Mouse (Mus musculus) hindbrain, embryonic 15.5 days (tissue): ENCODE results near the gene Zfp82. TPM values are rescaled to one million over a fixed set of nuclear protein-coding genes. Genes with fewer than 3 reads are reported as not detected.
"Not testable (repeated sequence)": the region's sequence is repeated elsewhere in the genome, so short reads cannot be mapped to it uniquely, and the experiment has no call there.

ENCODE experiments used
- ATAC-seq: fragments of 200-750 bp; cut with Nextera tagmentation; 2 replicates; pipeline ENCODE4 v1.8.0; 2017; ENCODE audit warnings: low read depth, moderate number of reproducible peaks, moderate TSS enrichment; ENCODE audit not compliant: low FRiP score
- H3K27ac ChIP-seq: fragments of 300-500 bp; sonication (generic); replicated peaks from 2 replicates; pipeline ENCODE4 v1.5.1; 2015; ENCODE audit warnings: mild to moderate bottlenecking, inconsistent platforms
- H3K27me3 ChIP-seq: fragments of 300-500 bp; sonication (generic); 2 replicates; pipeline ENCODE4 v1.6.1; 2015; ENCODE audit warnings: control low read depth, inconsistent platforms
- H3K36me3 ChIP-seq: fragments of 300-500 bp; sonication (generic); 2 replicates; pipeline ENCODE4 v1.6.1; 2015; ENCODE audit warnings: control low read depth, inconsistent platforms
- H3K4me1 ChIP-seq: fragments of 300-500 bp; sonication (generic); replicated peaks from 2 replicates; pipeline ENCODE4 v1.6.1; 2015; ENCODE audit warnings: control low read depth, inconsistent platforms
- H3K4me2 ChIP-seq: fragments of 300-500 bp; sonication (generic); 2 replicates; pipeline ENCODE4 v1.6.1; 2015; ENCODE audit warnings: moderate library complexity, mild to moderate bottlenecking, inconsistent platforms
- H3K4me3 ChIP-seq: fragments of 300-500 bp; sonication (generic); 2 replicates; pipeline ENCODE4 v1.5.1; 2015; ENCODE audit warnings: mild to moderate bottlenecking, inconsistent platforms
- H3K9ac ChIP-seq: fragments of 300-500 bp; sonication (generic); 2 replicates; pipeline ENCODE4 v1.6.1; 2015; ENCODE audit warnings: inconsistent platforms
- H3K9me3 ChIP-seq: fragments of 300-500 bp; sonication (generic); 2 replicates; pipeline ENCODE4 v1.6.1; 2016; ENCODE audit warnings: control low read depth, inconsistent platforms
- WGBS: fragments of 180-500 bp; shearing (Covaris S2); methylation state at CpG from one replicate; pipeline ENCODE4 v1.1.7; 2015; 5-methylcytosine and 5-hydroxymethylcytosine counted together
- polyA plus RNA-seq: library from polyadenylated mRNA; unstranded; fragments of >200 nt; fragmentation: Nextera tagmentation; extraction: Ambion mirVana; gene quantifications from 2 replicates; pipeline ENCODE4 v1.2.1, GENCODE M21; 2015

Zfp82 gene
- polyA plus RNA-seq: 8.6 and 10.9 TPM in 2 replicates

GRCm38 (mm10) chr7:30072146-30073028, at the start of gene Zfp82:
TSS of gene Zfp82 (minus strand) at chr7:30072900.
- H3K4me3 ChIP-seq: peak within 1 kb of the TSS; percentile 92
- H3K27ac ChIP-seq: peak within 1 kb of the TSS; percentile 91
- ATAC-seq: peak; percentile 94
- H3K4me1 ChIP-seq: peaks cover 19% of the 10 kb centered on the region
- H3K36me3 ChIP-seq: peaks cover 14% of the 10 kb centered on the region
- peak within 1 kb of the TSS; percentile 84 for H3K9ac ChIP-seq
- H3K4me2 ChIP-seq: peak within 1 kb of the TSS; percentile 98
- no peaks in the 10 kb centered on the region for H3K27me3 ChIP-seq
- under 1% methylated on average over 50 of the region's 50 CpGs for WGBS
- H3K9me3 ChIP-seq: no peaks in the 10 kb centered on the region

- Histone ChIP-seq H3K4me2 (peak overlapping the region; percentile 80), H3K9me3 (no peaks in the 10 kb centered on the region), H3K36me3 (peaks cover 8% of the 10 kb centered on the region), H3K27ac (peak overlapping the region; percentile 87), H3K9ac (peak overlapping the region; percentile 60), H3K27me3 (no peaks in the 10 kb centered on the region), H3K4me1 (peaks cover 13% of the 10 kb centered on the region), H3K4me3 (peak overlapping the region; percentile 60)
- WGBS: 4% methylated on average over 15 of the region's 15 CpGs
- ATAC-seq: peak; percentile 45; the same call in 1 of the 2 replicates
Observed at GRCm38 (mm10) chr7:30122188-30122530, 49.5 kb upstream of the Zfp82 start.

- peak within 1 kb of the TSS; percentile 60 for H3K9ac ChIP-seq
- H3K4me1 ChIP-seq: peaks cover 13% of the 10 kb centered on the region
- ATAC-seq: peak; percentile 97
- 0 out of 2 replicates have a peak, but pooled peaks cover 1% of the 10 kb centered on the region for H3K36me3 ChIP-seq
- peak within 1 kb of the TSS; percentile 60 for H3K4me3 ChIP-seq
- peak within 1 kb of the TSS; percentile 80 for H3K4me2 ChIP-seq
- H3K9me3 ChIP-seq: no peaks in the 10 kb centered on the region
- peak within 1 kb of the TSS; percentile 87 for H3K27ac ChIP-seq
- no peaks in the 10 kb centered on the region for H3K27me3 ChIP-seq
- under 1% methylated on average over 60 of the region's 61 CpGs for WGBS
Observed at GRCm38 (mm10) chr7:30121308-30122187, 48.8 kb upstream of the Zfp82 start, which contains the start of gene Zfp382. TSS of gene Zfp382 (plus strand) at chr7:30121942.

DNA sequence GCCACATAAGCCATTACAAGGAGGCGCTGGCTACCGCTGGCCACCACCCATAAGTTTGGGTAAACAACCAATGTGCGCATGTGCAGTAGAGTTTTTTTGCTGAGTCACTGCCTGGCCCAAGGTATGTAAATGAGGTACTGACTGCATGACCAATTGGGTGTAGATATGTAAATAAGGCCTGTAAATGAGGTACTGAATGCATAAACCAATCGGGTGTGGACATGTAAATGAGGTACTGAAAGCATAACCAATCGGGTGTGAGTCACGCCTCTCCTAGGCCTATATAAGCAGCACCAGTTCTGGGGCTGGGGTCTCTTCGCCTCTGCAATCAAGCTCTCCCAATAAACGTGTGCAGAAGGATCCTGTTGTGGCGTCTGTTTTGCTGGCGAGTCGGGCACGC, 45.2 kb upstream of the Zfp82 start:
- H3K27ac ChIP-seq, ATAC-seq, H3K9me3 ChIP-seq, H3K36me3 ChIP-seq, H3K4me1 ChIP-seq, H3K4me3 ChIP-seq, H3K27me3 ChIP-seq, H3K9ac ChIP-seq, H3K4me2 ChIP-seq: not testable (repeated sequence)
- WGBS: 96% methylated on average over 12 of the region's 12 CpGs

GRCm38 (mm10) chr7:30116076-30116475, 43.4 kb upstream of the Zfp82 start:
- WGBS: 97% methylated on average over 5 of the region's 5 CpGs
- Histone ChIP-seq H3K9ac (no peak overlapping the region), H3K4me3 (no peak overlapping the region), H3K27me3 (no peaks in the 10 kb centered on the region), H3K36me3 (no peaks in the 10 kb centered on the region), H3K4me1 (0 out of 2 replicates have a peak, but pooled peaks cover 2% of the 10 kb centered on the region), H3K9me3 (no peaks in the 10 kb centered on the region), H3K27ac (no peak overlapping the region), H3K4me2 (no peak overlapping the region)
- ATAC-seq: no peak

GRCm38 (mm10) chr7:30099297-30099696, 26.6 kb upstream of the Zfp82 start:
- Histone ChIP-seq H3K4me2 (no peak overlapping the region), H3K36me3 (peaks cover 53% of the 10 kb centered on the region), H3K9ac (no peak overlapping the region), H3K27ac (no peak overlapping the region), H3K27me3 (no peaks in the 10 kb centered on the region), H3K4me3 (0 out of 2 replicates have a peak overlapping the region, but pooled peaks have one; percentile 2), H3K4me1 (peaks cover 27% of the 10 kb centered on the region), H3K9me3 (no peaks in the 10 kb centered on the region; the same call in 1 of the 2 replicates)
- 96% methylated on average over 13 of the region's 13 CpGs for WGBS
- no peak for ATAC-seq

- 3% methylated on average over 5 of the region's 5 CpGs for WGBS
- no peak for ATAC-seq
Observed at GRCm38 (mm10) chr7:30095551-30096125, 22.9 kb upstream of the Zfp82 start.

DNA sequence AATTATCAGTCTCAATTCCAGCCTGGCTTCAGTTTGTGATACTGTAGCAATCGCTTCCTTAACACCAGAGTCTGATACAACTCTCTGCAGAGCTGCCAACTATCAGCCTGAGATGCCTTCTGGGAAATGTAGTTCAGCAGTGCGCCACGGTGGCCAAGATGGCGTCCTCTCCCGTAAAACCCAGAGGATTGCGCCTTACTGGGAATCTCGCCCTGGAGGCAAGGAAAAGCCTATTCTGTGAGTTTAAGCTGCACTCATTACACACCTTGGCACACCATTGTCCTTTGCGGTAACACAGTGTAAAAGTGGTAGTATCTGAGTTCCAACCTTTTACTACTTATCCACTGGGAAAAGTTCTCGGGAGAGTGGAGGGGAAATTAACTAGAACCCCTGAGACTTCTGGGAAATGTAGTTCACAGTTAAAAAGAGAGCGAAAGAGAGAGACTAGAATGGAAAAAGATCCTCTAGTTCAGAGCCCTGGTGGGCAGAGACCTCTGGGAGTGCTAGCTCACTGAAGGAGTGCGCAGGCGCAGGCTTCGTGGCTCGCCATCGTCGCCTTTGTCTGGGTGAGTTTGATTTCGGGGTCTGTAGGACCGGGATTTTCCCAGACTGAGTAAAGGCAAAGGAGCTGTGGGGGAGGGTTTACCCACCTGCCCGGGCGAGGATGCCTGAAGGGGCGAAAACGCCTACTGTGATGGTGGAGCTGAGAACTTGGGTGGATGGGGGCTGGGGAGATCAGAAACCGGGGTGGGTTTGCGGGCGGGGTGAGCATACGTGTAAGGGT, 22.1 kb upstream of the Zfp82 start, which contains the start of gene Zfp260:
Gene Zfp260, plus strand, starts transcription at position 132 of the 784 bp plus-strand sequence.
- Histone ChIP-seq H3K4me3 (peak within 1 kb of the TSS; percentile 81), H3K4me1 (peaks cover 36% of the 10 kb centered on the region), H3K36me3 (peaks cover 15% of the 10 kb centered on the region; the same call in 1 of the 2 replicates), H3K9ac (peak within 1 kb of the TSS; percentile 94), H3K27ac (peak within 1 kb of the TSS; percentile 98), H3K9me3 (no peaks in the 10 kb centered on the region), H3K4me2 (peak within 1 kb of the TSS; percentile 54), H3K27me3 (no peaks in the 10 kb centered on the region)
- under 1% methylated on average over 26 of the region's 26 CpGs for WGBS
- peak; percentile 82 for ATAC-seq

More at GRCm38 (mm10) chr7:30095551-30096125, 22.9 kb upstream of the Zfp82 start:
- peak overlapping the region; percentile 54 for H3K4me2 ChIP-seq
- H3K4me1 ChIP-seq: peaks cover 36% of the 10 kb centered on the region
- no peaks in the 10 kb centered on the region for H3K27me3 ChIP-seq
- no peaks in the 10 kb centered on the region for H3K9me3 ChIP-seq
- H3K9ac ChIP-seq: peak overlapping the region; percentile 94
- peaks cover 23% of the 10 kb centered on the region for H3K36me3 ChIP-seq
- peak overlapping the region; percentile 98 for H3K27ac ChIP-seq
- peak overlapping the region; percentile 81 for H3K4me3 ChIP-seq

DNA sequence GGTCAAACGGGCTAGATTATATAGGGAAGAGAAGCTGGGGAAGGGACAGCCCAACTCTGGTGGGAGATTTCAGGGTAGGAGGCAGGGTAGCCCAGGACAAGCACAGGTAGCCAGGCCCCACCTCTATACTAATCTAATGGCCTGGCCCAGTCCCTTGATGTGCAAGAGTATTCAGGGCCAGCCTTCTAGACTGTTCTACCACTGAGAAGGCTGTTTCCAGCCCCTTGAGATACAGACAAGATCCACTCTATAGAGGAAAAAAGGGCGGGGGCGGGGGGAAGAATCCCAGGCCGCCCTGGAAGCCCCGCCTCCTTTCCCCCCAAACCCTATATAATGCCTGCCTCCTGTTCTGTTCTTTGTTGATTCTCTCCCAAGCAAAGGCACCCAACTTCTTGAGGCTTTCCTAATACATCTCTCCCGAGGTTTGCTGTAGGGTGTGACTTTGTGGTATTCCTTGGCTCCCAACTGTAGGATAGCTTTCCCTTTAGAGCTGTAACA, 21.3 kb upstream of the Zfp82 start:
- Histone ChIP-seq H3K27ac (peak overlapping the region; percentile 98), H3K4me2 (peak overlapping the region; percentile 54), H3K9ac (peak overlapping the region; percentile 94), H3K4me3 (peak overlapping the region; percentile 81), H3K9me3 (no peaks in the 10 kb centered on the region), H3K36me3 (peaks cover 7% of the 10 kb centered on the region; the same call in 1 of the 2 replicates), H3K4me1 (peaks cover 39% of the 10 kb centered on the region), H3K27me3 (no peaks in the 10 kb centered on the region)
- ATAC-seq: no peak
- WGBS: 75% methylated on average over 6 of the region's 6 CpGs

DNA sequence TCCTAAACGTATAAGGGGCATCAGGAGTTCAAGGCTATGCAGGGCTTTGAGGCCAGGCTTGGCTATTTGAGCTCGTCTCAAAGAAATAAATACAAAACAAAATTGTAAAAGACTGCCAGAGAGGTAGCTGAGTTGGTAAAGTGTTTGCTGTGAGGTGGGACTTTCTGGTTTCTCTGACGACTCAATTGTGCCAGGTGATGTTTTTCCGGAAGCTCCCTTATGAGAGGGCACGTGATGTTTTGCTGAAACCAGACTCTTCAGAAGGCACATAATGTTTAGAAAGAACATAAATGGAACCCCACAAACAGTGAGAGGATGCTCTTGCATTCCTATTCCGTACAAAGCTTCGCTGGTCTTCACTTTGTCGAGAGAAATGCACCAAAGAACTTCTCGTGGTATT, 20.0 kb upstream of the Zfp82 start:
- ATAC-seq: no peak
- H3K36me3 ChIP-seq: no peaks in the 10 kb centered on the region

More for the DNA sequence above, 20.0 kb upstream of the Zfp82 start:
- Histone ChIP-seq H3K27ac (no peak overlapping the region), H3K4me1 (peaks cover 48% of the 10 kb centered on the region), H3K4me2 (no peak overlapping the region), H3K9ac (no peak overlapping the region), H3K4me3 (no peak overlapping the region), H3K27me3 (no peaks in the 10 kb centered on the region), H3K9me3 (no peaks in the 10 kb centered on the region)
- 83% methylated on average over 9 of the region's 9 CpGs for WGBS
